ENCODE assay signal across 15 mouse cellular contexts in genomic region chr8:106944756-106945155, GRCm38 (mm10). TPM values are rescaled to one million over a fixed set of nuclear protein-coding genes. Genes with fewer than 3 reads are reported as not detected.
DNase-seq lines count a peak whose midpoint lies in the region; ATAC-seq and TF ChIP-seq lines count a peak whose summit lies in the region.
"Had no signal": no experiment of that assay in that cellular context is flagged by ENCODE, and none has a peak within 500 bp of the region (broad histone marks: within the 10 kb centered on the region; RNA-seq: fewer than 3 reads in every experiment).

No protein-coding gene starts in this region.

- no peak for TF ChIP-seq EP300 in ES-Bruce4 (IDR thresholded peaks at IDR 0.05; ENCODE audit: insufficient read depth, low read depth, low read length)
- no peak for TF ChIP-seq EP300 in heart, postnatal 0 days (IDR thresholded peaks at IDR 0.05; ENCODE audit: low read depth)

- TF ChIP-seq POLR2A in kidney, adult 2 months (IDR thresholded peaks at IDR 0.05; ENCODE audit: low read depth, low read length) = no peak
- no peak for TF ChIP-seq POLR2A in ES-Bruce4 (IDR thresholded peaks at IDR 0.05; ENCODE audit: insufficient read depth, low read length)

- H3K27me3 ChIP-seq in kidney, adult 2 months (replicated peaks; ENCODE audit: control insufficient read depth, insufficient read depth, low read length) = no peaks in the 10 kb centered on the region
- H3K27me3 ChIP-seq in ES-Bruce4 (ENCODE audit: control insufficient read depth, insufficient read depth, low read length, poor library complexity, severe bottlenecking) = no peaks in the 10 kb centered on the region
- H3K27me3 ChIP-seq in forebrain, embryonic 15.5 days = no peaks in the 10 kb centered on the region; the same call in 1 of the 2 replicates
- no peaks in the 10 kb centered on the region for H3K27me3 ChIP-seq in heart, postnatal 0 days (ENCODE audit: control insufficient read depth, insufficient read depth, low read length)
- H3K27me3 ChIP-seq: embryonic facial prominence, embryonic 13.5 days had no signal

- no peaks in the 10 kb centered on the region for H3K36me3 ChIP-seq in kidney, adult 2 months (ENCODE audit: control insufficient read depth, insufficient read depth, low read length)
- peaks cover 25% of the 10 kb centered on the region for H3K36me3 ChIP-seq in ES-Bruce4 (ENCODE audit: control insufficient read depth, insufficient read depth, low read length, poor library complexity, severe bottlenecking)
- H3K36me3 ChIP-seq in forebrain, embryonic 15.5 days = no peaks in the 10 kb centered on the region
- H3K36me3 ChIP-seq in heart, postnatal 0 days (replicated peaks; ENCODE audit: control insufficient read depth, insufficient read depth, low read length) = no peaks in the 10 kb centered on the region
- H3K36me3 ChIP-seq: embryonic facial prominence, embryonic 13.5 days had no signal

- 0 out of 2 replicates have a peak overlapping the region, but pooled peaks have one; percentile 18 for H3K9ac ChIP-seq in ES-Bruce4 (ENCODE audit: low read depth, poor library complexity, severe bottlenecking)
- no peak overlapping the region for H3K9ac ChIP-seq in forebrain, embryonic 15.5 days (replicated peaks)
- H3K9ac ChIP-seq in heart, postnatal 0 days (replicated peaks; ENCODE audit: low read depth, low read length) = no peak overlapping the region
- H3K9ac ChIP-seq: embryonic facial prominence, embryonic 13.5 days had no signal

- TF ChIP-seq CTCF in kidney, adult 2 months (conservative IDR thresholded peaks at IDR 0.05; ENCODE audit: insufficient read depth, insufficient read length, low read depth, low read length) = no peak
- no peak for TF ChIP-seq CTCF in ES-Bruce4 (IDR thresholded peaks at IDR 0.05; ENCODE audit: low read depth, low read length)
- no peak for TF ChIP-seq CTCF in heart, postnatal 0 days (IDR thresholded peaks at IDR 0.05; ENCODE audit: low read depth)

- H3K4me3 ChIP-seq in kidney, adult 2 months (ENCODE audit: insufficient read depth, low read depth, low read length) = no peak overlapping the region
- no peak overlapping the region for H3K4me3 ChIP-seq in ES-Bruce4 (ENCODE audit: low read depth, low read length)
- H3K4me3 ChIP-seq in forebrain, embryonic 15.5 days = no peak overlapping the region
- no peak overlapping the region for H3K4me3 ChIP-seq in heart, postnatal 0 days (ENCODE audit: low read depth, low read length)
- H3K4me3 ChIP-seq: embryonic facial prominence, embryonic 13.5 days; megakaryocyte, embryonic 14.5 days; myocyte had no signal

- ATAC-seq in forebrain, embryonic 15.5 days (replicated peaks) = no peak
- no peak for ATAC-seq in heart, postnatal 0 days (ENCODE audit: insufficient read depth, low read depth)

- 50% methylated on average over 3 of the region's 3 CpGs for WGBS in kidney, adult 2 months
- 63% methylated on average over 3 of the region's 3 CpGs for WGBS in forebrain, embryonic 15.5 days
- WGBS in heart, postnatal 0 days = 36% methylated on average over 3 of the region's 3 CpGs

- H3K4me1 ChIP-seq in kidney, adult 2 months (ENCODE audit: control insufficient read depth, insufficient read depth, low read length) = peaks cover 8% of the 10 kb centered on the region
- peaks cover 3% of the 10 kb centered on the region for H3K4me1 ChIP-seq in ES-Bruce4 (ENCODE audit: control insufficient read depth, insufficient read depth, low read length)
- H3K4me1 ChIP-seq in forebrain, embryonic 15.5 days = peaks cover 8% of the 10 kb centered on the region
- peaks cover 7% of the 10 kb centered on the region for H3K4me1 ChIP-seq in heart, postnatal 0 days (ENCODE audit: control insufficient read depth, insufficient read depth)

- no peak overlapping the region for H3K27ac ChIP-seq in kidney, adult 2 months (ENCODE audit: insufficient read depth, low read depth, low read length)
- peak overlapping the region; percentile 61; the same call in 1 of the 2 replicates for H3K27ac ChIP-seq in ES-Bruce4 (ENCODE audit: insufficient read depth, low read length)
- H3K27ac ChIP-seq in forebrain, embryonic 15.5 days (replicated peaks) = peak overlapping the region; percentile 17; the same call in 1 of the 2 replicates
- H3K27ac ChIP-seq in heart, postnatal 0 days (ENCODE audit: low read depth) = peak overlapping the region; percentile 64
- H3K27ac ChIP-seq: embryonic facial prominence, embryonic 13.5 days had no signal

- H3K4me2 ChIP-seq in forebrain, embryonic 15.5 days (replicated peaks) = no peak overlapping the region
- H3K4me2 ChIP-seq in heart, postnatal 0 days (ENCODE audit: low read depth, low read length) = no peak overlapping the region
- H3K4me2 ChIP-seq: embryonic facial prominence, embryonic 13.5 days had no signal

- peak; percentile 45 for DNase-seq in kidney, adult 2 months
- no peak for DNase-seq in kidney, adult 8-10 months
- DNase-seq in heart, postnatal 0 days (ENCODE audit: low spot score) = no peak
- no peak for DNase-seq in cerebellum, adult 9-11 months
- no peak for DNase-seq in right cerebral cortex, postnatal 25 days
- DNase-seq in embryo, embryonic 10.5 days (ENCODE audit: low spot score) = no peak
- DNase-seq: adrenal gland, postnatal 14 days; cerebellum, adult 11-12 months; liver; thymus, postnatal 4 days had no signal

- H3K9me3 ChIP-seq in ES-Bruce4 (replicated peaks; ENCODE audit: control insufficient read depth, insufficient read depth, low read length, poor library complexity, severe bottlenecking) = no peaks in the 10 kb centered on the region
- no peaks in the 10 kb centered on the region for H3K9me3 ChIP-seq in forebrain, embryonic 15.5 days
- no peaks in the 10 kb centered on the region for H3K9me3 ChIP-seq in heart, postnatal 0 days (replicated peaks; ENCODE audit: control insufficient read depth, low read length)
- H3K9me3 ChIP-seq: embryonic facial prominence, embryonic 13.5 days; megakaryocyte, embryonic 14.5 days had no signal

RNA-seq across cellular contexts. Expression of gene Sntb2, which starts 9.2 kb away (rescaled TPM):
- 9.4 and 10.4 TPM in 2 replicates for polyA plus RNA-seq in kidney, adult 2 months (2012; rRNA removed)
- polyA plus RNA-seq in ES-Bruce4 (2011; ENCODE audit: insufficient read depth, insufficient read length, low read depth, missing spikeins) = 21.9 and 26.5 TPM in 2 replicates
- 3.7 and 4.3 TPM in 2 replicates for polyA plus RNA-seq in forebrain, embryonic 15.5 days (2015; fragmentation: Nextera tagmentation; extraction: Ambion mirVana)
- total RNA-seq in heart, postnatal 0 days (2014; rRNA removed; ENCODE audit: low replicate concordance) = 19.2 and 21.2 TPM in 2 replicates
- 8.5 and 9.5 TPM in 2 replicates for polyA plus RNA-seq in heart, postnatal 0 days (2015; fragmentation: Nextera tagmentation; extraction: Ambion mirVana)

RNA-seq across cellular contexts. Expression of gene Utp4, which starts 51.3 kb away (rescaled TPM):
- 24.1 and 24.5 TPM in 2 replicates for polyA plus RNA-seq in kidney, adult 2 months (2012; rRNA removed)
- polyA plus RNA-seq in ES-Bruce4 (2011; ENCODE audit: insufficient read depth, insufficient read length, low read depth, missing spikeins) = 109 and 113 TPM in 2 replicates
- 49.1 and 49.4 TPM in 2 replicates for polyA plus RNA-seq in forebrain, embryonic 15.5 days (2015; fragmentation: Nextera tagmentation; extraction: Ambion mirVana)
- total RNA-seq in heart, postnatal 0 days (2014; rRNA removed; ENCODE audit: low replicate concordance) = 18.9 and 30.6 TPM in 2 replicates
- 26.0 and 29.1 TPM in 2 replicates for polyA plus RNA-seq in heart, postnatal 0 days (2015; fragmentation: Nextera tagmentation; extraction: Ambion mirVana)
